Mouse (Mus musculus): Measurements from ENCODE around the gene Fzd7. TPM values are rescaled to one million over a fixed set of nuclear protein-coding genes. Genes with fewer than 3 reads are reported as not detected.

Fzd7 gene
- total RNA-seq, 2 experiments from 2014 or later = 6.6 to 7.8 TPM

GRCm38 (mm10) chr1:59469170-59469569, 13.1 kb upstream of the Fzd7 start:
- intact Hi-C loops (cut with DNase I) = no loop called here
- DNase-seq = no peak

GRCm38 (mm10) chr1:59470766-59471165, 11.5 kb upstream of the Fzd7 start:
- no peak for DNase-seq
- intact Hi-C loops (cut with DNase I) = no loop called here

- no peak for DNase-seq
- intact Hi-C loops (cut with DNase I) = no loop called here
Observed at GRCm38 (mm10) chr1:59472368-59473180, 9.7 kb upstream of the Fzd7 start.

- intact Hi-C loops (cut with DNase I) = no loop called here
- no peak for DNase-seq
Observed at GRCm38 (mm10) chr1:59473181-59473555, 9.1 kb upstream of the Fzd7 start.

GRCm38 (mm10) chr1:59475618-59476017, 6.6 kb upstream of the Fzd7 start:
- DNase-seq = no peak
- intact Hi-C loops (cut with DNase I) = no loop called here

- intact Hi-C loops (cut with DNase I) = no loop called here
- no peak for DNase-seq
Observed at GRCm38 (mm10) chr1:59478911-59479310, 3.3 kb upstream of the Fzd7 start.

GRCm38 (mm10) chr1:59480821-59481455, 1.3 kb upstream of the Fzd7 start:
- intact Hi-C loops (cut with DNase I) = loop anchor here (5.0 kb wide), 2 partner anchors 141 to 164 kb away; no protein-coding TSS in a partner anchor
- peak in 1 of 2 experiments; percentile 17 for DNase-seq

- peak; percentile 90 to 91 for DNase-seq
- intact Hi-C loops (cut with DNase I) = loop anchor here (2.0 to 5.0 kb wide), 3 partner anchors 103 to 164 kb away; no protein-coding TSS in a partner anchor
Observed at GRCm38 (mm10) chr1:59481456-59482291, 550 bp upstream of the Fzd7 start.

- intact Hi-C loops (cut with DNase I) = loop anchor here (2.0 to 5.0 kb wide), 3 partner anchors 102 to 166 kb away; no protein-coding TSS in a partner anchor
- peak; percentile 43 to 64 for DNase-seq
Observed at GRCm38 (mm10) chr1:59482696-59483520, 684 bp downstream of the Fzd7 start.

GRCm38 (mm10) chr1:59483521-59484245, 1.5 kb downstream of the Fzd7 start:
- intact Hi-C loops (cut with DNase I) = loop anchor here (2.0 to 5.0 kb wide), 3 partner anchors 101 to 166 kb away; no protein-coding TSS in a partner anchor
- DNase-seq = peak; percentile 68 to 69

- no peak for DNase-seq
- intact Hi-C loops (cut with DNase I) = loop anchor here (5.0 kb wide), 2 partner anchors 138 to 167 kb away; no protein-coding TSS in a partner anchor
Observed at GRCm38 (mm10) chr1:59484314-59484713, 2.1 kb downstream of the Fzd7 start.

GRCm38 (mm10) chr1:59484791-59485785, 2.9 kb downstream of the Fzd7 start:
- intact Hi-C loops (cut with DNase I) = loop anchor here (5.0 kb wide), 2 partner anchors 137 to 168 kb away; no protein-coding TSS in a partner anchor
- no peak for DNase-seq

GRCm38 (mm10) chr1:59485803-59486202, 3.6 kb downstream of the Fzd7 start:
- intact Hi-C loops (cut with DNase I) = no loop called here
- no peak for DNase-seq

GRCm38 (mm10) chr1:59487651-59488051, 5.4 kb downstream of the Fzd7 start:
- DNase-seq = peak; percentile 39
- intact Hi-C loops (cut with DNase I) = no loop called here

- intact Hi-C loops (cut with DNase I) = no loop called here
- DNase-seq = no peak
Observed at GRCm38 (mm10) chr1:59488481-59488880, 6.3 kb downstream of the Fzd7 start.

GRCm38 (mm10) chr1:59488991-59489390, 6.8 kb downstream of the Fzd7 start:
- no peak for DNase-seq
- intact Hi-C loops (cut with DNase I) = no loop called here

GRCm38 (mm10) chr1:59491517-59491916, 9.3 kb downstream of the Fzd7 start:
- DNase-seq = no peak
- intact Hi-C loops (cut with DNase I) = no loop called here

- DNase-seq = no peak
- intact Hi-C loops (cut with DNase I) = no loop called here
Observed at GRCm38 (mm10) chr1:59492432-59492831, 10.2 kb downstream of the Fzd7 start.

All from heart, postnatal 36 days (tissue).